Mouse (Mus musculus) gastrocnemius, adult 18-20 months (tissue): ENCODE measurements around the gene Eml6. TPM values are rescaled to one million over a fixed set of nuclear protein-coding genes. Genes with fewer than 3 reads are reported as not detected.
"Not testable (repeated sequence)": the region's sequence is repeated elsewhere in the genome, so short reads cannot be mapped to it uniquely, and the experiment has no call there.

Experiments
- DNase-seq: peaks from one replicate; pipeline ENCODE4 v3.0.0; 2021; ENCODE audit warnings: low spot score
- total RNA-seq, 2 experiments: library from RNA; stranded (reverse); gene quantifications; 2 replicates each; pipeline ENCODE4 v1.2.3; 2021

The Eml6 gene
- total RNA-seq, 2 experiments from 2014 or later = 0.62 to 0.91 TPM

GRCm38 (mm10) chr11:29794475-29794874, 231.4 kb downstream of the Eml6 start:
- peak; percentile 21 for DNase-seq

DNA sequence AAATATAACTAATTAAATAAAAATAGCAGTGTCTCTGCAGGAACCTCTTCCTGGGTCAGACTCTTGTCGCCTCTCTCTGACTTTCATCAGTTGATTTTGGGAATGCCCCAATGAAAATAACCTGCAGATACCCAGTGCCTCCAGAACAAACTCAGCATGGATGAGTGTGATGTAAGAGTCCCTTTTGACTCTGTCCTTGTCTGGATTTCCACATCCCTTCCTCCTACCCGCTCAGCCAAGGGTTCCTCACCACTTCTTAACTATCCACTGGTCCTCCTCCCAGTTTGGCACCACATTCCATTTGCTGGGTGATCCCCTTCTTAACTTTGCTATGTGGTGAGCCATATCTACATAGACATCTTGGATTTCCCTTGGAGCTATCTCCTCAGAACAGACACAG, 235.0 kb downstream of the Eml6 start:
- DNase-seq = no peak

GRCm38 (mm10) chr11:29788921-29789638, 236.8 kb downstream of the Eml6 start:
- no peak for DNase-seq

GRCm38 (mm10) chr11:29788499-29788898, 237.3 kb downstream of the Eml6 start:
- DNase-seq = no peak

- no peak for DNase-seq
These were observed 238.4 kb downstream of the Eml6 start for GRCm38 (mm10) chr11:29787473-29787872.

GRCm38 (mm10) chr11:29786583-29787219, 239.1 kb downstream of the Eml6 start:
- no peak for DNase-seq

DNA sequence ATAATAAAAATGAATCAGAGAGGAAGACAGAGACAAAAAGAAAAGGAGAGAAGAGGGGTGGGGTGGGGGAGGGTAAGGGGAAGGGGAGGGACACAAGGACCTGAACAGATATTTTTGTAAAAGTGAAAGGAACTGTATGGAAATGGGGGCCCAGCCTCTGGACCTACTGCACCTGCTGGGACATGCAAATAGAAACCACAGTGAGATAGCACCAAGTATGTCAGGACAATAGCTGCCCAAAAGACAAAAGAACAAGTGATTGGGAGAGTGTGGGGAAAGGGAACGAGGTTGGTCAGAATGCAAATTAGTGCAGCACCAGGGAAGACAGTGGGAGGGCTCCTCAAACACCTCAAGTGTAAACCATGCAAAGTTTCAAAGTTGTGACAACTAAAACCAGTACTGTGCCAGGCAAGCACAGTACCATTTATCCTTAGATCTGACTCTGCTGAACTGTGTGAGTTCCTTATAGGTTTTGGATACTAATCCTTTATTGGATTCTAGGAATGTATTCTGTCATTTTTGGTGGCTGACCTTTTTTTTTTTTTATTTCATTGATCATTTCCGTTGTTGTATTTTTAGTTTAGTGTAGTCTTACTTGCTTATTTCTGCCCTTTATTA, 246.3 kb downstream of the Eml6 start:
- DNase-seq = no peak

- no peak for DNase-seq
These were observed 246.9 kb downstream of the Eml6 start for GRCm38 (mm10) chr11:29778936-29779335.

GRCm38 (mm10) chr11:29777964-29778363, 247.9 kb downstream of the Eml6 start:
- DNase-seq = peak; percentile 91

DNA sequence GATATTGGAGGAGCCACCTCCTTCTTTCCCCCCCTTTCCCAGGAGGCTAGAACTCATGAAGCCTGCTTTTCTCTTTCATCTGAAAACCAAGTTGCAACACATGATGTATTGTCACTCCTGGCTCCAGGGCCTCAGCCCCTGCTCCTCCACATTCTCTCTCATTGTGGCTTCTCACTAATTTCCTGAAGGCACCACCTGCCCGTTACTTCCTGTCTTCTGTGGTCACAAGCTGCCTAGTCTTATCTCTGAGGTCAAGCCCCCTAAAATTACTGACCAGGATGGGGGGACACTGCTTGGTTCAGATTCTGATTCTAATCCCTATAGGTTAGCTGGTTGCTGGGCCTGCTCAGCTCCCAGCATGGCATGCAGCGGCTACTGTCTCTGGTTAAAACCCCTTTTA, 251.1 kb downstream of the Eml6 start:
- no peak for DNase-seq

GRCm38 (mm10) chr11:29774296-29774695, 251.5 kb downstream of the Eml6 start:
- no peak for DNase-seq

DNA sequence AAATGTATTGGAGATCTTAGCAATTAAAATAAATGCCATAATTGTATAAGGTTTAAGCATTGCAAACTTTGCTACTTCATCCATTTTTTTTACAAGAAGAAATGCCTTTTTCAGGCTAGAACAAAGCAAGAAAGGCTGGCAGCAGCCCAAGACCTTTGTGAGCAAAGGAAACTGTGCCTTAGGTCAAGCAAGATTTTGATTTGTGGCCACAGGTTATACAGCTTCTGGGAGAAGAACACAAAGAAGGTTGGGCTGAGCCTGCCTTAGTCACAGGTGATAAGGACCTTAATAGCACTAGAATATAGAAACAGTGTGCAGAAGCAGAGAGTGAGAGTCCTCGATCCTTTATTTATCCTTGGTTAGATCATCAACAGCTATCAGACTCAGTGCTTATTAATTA, 253.6 kb downstream of the Eml6 start:
- no peak for DNase-seq

- DNase-seq = no peak
These were observed 255.0 kb downstream of the Eml6 start for GRCm38 (mm10) chr11:29770666-29771400.

DNA sequence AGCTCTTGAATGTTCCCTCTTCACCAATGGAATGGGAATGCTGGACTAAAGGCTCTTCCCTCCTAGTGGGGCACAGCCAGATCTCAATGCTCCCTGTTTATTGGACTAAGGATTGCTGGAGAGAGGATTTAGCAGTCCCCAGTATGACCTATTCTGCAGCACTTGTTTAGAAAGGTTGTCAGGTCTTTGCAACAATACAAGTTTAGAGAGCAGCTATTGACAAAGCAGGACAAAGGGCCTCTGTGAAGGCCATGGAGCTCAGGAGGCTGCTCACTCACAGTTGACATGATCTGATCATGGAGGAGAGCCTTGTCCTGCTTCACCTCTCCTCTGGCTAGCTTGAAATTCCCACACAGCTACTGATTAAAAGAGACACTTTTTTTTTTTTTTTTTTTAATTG, 257.3 kb downstream of the Eml6 start:
- DNase-seq = no peak

DNA sequence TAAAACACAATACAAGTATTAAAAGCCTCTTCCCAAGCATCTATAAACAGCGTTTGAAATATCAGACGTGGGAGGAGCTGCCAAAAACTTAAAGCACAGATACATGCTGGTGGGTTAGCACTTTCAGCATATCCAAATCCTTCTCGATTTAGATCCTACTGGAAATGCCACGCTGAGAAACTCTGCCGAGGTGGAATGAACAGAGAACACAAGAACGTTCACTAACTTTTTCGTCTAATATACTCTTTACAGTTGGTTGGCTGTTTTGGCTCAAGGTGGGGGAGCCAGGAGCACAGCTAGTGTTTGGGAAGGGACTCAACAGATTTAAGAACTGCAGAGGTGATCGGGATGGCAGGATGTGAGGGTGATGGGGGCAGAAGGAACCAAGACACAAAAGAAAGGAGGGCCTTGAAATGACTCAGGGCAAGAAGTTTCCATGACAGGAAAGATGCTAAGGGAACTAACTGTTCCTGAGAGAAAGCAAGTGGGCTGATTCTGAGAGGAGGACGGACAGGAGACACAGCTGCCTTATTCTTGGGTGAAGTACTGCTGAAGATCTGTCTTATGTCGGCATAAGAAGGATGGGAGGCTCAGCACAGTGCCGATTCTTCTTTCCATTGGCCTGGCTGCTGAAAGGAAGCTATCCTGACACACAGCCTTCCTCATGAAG, 259.4 kb downstream of the Eml6 start:
- no peak for DNase-seq

DNA sequence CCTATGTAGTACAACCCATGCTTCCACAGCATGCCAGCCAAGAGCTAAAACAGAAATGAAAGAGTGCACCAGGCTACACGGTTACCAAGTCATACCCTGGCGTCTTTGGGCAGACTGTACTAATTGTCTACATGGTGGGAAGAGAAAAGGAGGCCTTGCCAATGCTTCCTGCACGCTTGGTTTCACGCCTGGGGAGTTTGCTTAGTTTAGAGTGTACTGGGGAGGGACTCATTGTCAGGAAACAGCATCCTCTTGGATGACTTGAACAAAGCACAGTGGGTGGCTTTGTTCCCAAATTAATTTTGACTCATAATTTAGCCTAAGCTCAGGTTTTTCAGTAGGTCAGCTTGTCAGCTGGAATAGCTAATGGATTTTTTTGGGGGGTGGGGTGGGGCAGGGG, 260.8 kb downstream of the Eml6 start:
- DNase-seq = no peak

DNA sequence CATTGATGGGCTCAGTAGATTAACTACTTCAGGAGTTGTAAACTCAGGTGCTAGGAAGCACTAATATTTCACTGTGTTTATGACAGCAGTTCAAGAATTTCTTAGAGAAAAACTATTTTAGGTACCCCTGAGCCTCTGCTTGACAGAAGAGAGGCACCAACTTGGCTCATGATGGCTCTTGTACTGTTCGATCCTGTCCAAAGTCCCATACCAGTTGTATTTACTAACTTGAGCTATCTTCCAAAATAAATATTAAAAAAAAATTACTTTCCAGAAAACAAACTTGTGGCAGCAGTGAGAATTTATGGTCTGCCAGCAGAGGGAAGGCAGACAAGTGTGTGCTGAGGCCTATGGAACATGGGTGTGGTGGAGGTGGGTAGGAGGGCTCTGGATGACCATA, 263.1 kb downstream of the Eml6 start:
- DNase-seq = no peak

GRCm38 (mm10) chr11:29761387-29761786, 264.4 kb downstream of the Eml6 start:
- DNase-seq = no peak

GRCm38 (mm10) chr11:29758617-29759016, 267.2 kb downstream of the Eml6 start:
- DNase-seq = no peak

- DNase-seq = not testable (repeated sequence)
These were observed 269.8 kb downstream of the Eml6 start for GRCm38 (mm10) chr11:29756007-29756406.
